Mouse (Mus musculus): Measurements from ENCODE around the gene Resp18. TPM values are rescaled to one million over a fixed set of nuclear protein-coding genes. Genes with fewer than 3 reads are reported as not detected.

The Resp18 gene
- polyA plus RNA-seq, 1 experiment from 2014 or later = 13.4 TPM

- H3K27ac ChIP-seq (ENCODE audit: low read depth) = no peak overlapping the region
- DNase-seq (ENCODE audit: low spot score) = no peak
- no peak overlapping the region for H3K4me2 ChIP-seq (ENCODE audit: low read length)
- ATAC-seq (replicated peaks; ENCODE audit: low FRiP score, low TSS enrichment, low read depth) = no peak
- no peak overlapping the region for H3K4me3 ChIP-seq (ENCODE audit: low read depth, low read length)
- H3K9me3 ChIP-seq (ENCODE audit: control insufficient read depth, low read length) = no peaks in the 10 kb centered on the region
- H3K9ac ChIP-seq (ENCODE audit: low read length) = no peak overlapping the region
- no peaks in the 10 kb centered on the region for H3K36me3 ChIP-seq (ENCODE audit: control insufficient read depth, insufficient read depth, low read length)
- 14% methylated on average over 7 of the region's 7 CpGs for WGBS
- H3K4me1 ChIP-seq (replicated peaks; ENCODE audit: control insufficient read depth, insufficient read depth, low read length) = peaks cover 9% of the 10 kb centered on the region
- H3K27me3 ChIP-seq (replicated peaks; ENCODE audit: control insufficient read depth, insufficient read depth, low read length) = no peaks in the 10 kb centered on the region
These were observed 11.2 kb upstream of the Resp18 start for GRCm38 (mm10) chr1:75289376-75289775.

GRCm38 (mm10) chr1:75284911-75285310, 6.7 kb upstream of the Resp18 start:
- ATAC-seq (replicated peaks; ENCODE audit: low FRiP score, low TSS enrichment, low read depth) = no peak
- no peak overlapping the region for H3K27ac ChIP-seq (ENCODE audit: low read depth)
- WGBS = 92% methylated on average over 7 of the region's 7 CpGs

GRCm38 (mm10) chr1:75283017-75283416, 4.8 kb upstream of the Resp18 start:
- Histone ChIP-seq H3K4me3 (ENCODE audit: low read depth, low read length) (no peak overlapping the region), H3K4me1 (replicated peaks; ENCODE audit: control insufficient read depth, insufficient read depth, low read length) (no peaks in the 10 kb centered on the region), H3K27me3 (replicated peaks; ENCODE audit: control insufficient read depth, insufficient read depth, low read length) (peaks cover 11% of the 10 kb centered on the region), H3K36me3 (ENCODE audit: control insufficient read depth, insufficient read depth, low read length) (no peaks in the 10 kb centered on the region), H3K27ac (ENCODE audit: low read depth) (no peak overlapping the region), H3K9me3 (ENCODE audit: control insufficient read depth, low read length) (0 out of 2 replicates have a peak, but pooled peaks cover 4% of the 10 kb centered on the region), H3K9ac (ENCODE audit: low read length) (no peak overlapping the region), H3K4me2 (ENCODE audit: low read length) (no peak overlapping the region)
- WGBS = 78% methylated on average over 5 of the region's 5 CpGs
- no peak for DNase-seq (ENCODE audit: low spot score)
- no peak for ATAC-seq (replicated peaks; ENCODE audit: low FRiP score, low TSS enrichment, low read depth)

More at GRCm38 (mm10) chr1:75284911-75285310, 6.7 kb upstream of the Resp18 start:
- Histone ChIP-seq H3K36me3 (ENCODE audit: control insufficient read depth, insufficient read depth, low read length) (no peaks in the 10 kb centered on the region), H3K27me3 (replicated peaks; ENCODE audit: control insufficient read depth, insufficient read depth, low read length) (no peaks in the 10 kb centered on the region), H3K4me3 (ENCODE audit: low read depth, low read length) (no peak overlapping the region), H3K4me1 (replicated peaks; ENCODE audit: control insufficient read depth, insufficient read depth, low read length) (no peaks in the 10 kb centered on the region), H3K9me3 (ENCODE audit: control insufficient read depth, low read length) (0 out of 2 replicates have a peak, but pooled peaks cover 4% of the 10 kb centered on the region), H3K9ac (ENCODE audit: low read length) (no peak overlapping the region), H3K4me2 (ENCODE audit: low read length) (no peak overlapping the region)
- DNase-seq (ENCODE audit: low spot score) = no peak

GRCm38 (mm10) chr1:75277195-75278188, 723 bp downstream of the Resp18 start:
- peaks cover 18% of the 10 kb centered on the region for H3K27me3 ChIP-seq (replicated peaks; ENCODE audit: control insufficient read depth, insufficient read depth, low read length)
- DNase-seq (ENCODE audit: low spot score) = peak; percentile 88
- no peak overlapping the region for H3K4me3 ChIP-seq (ENCODE audit: low read depth, low read length)
- 7% methylated on average over 23 of the region's 23 CpGs for WGBS
- no peak overlapping the region for H3K4me2 ChIP-seq (ENCODE audit: low read length)
- no peak overlapping the region for H3K27ac ChIP-seq (ENCODE audit: low read depth)
- no peak overlapping the region for H3K9ac ChIP-seq (ENCODE audit: low read length)
- no peak for ATAC-seq (replicated peaks; ENCODE audit: low FRiP score, low TSS enrichment, low read depth)
- H3K4me1 ChIP-seq (replicated peaks; ENCODE audit: control insufficient read depth, insufficient read depth, low read length) = no peaks in the 10 kb centered on the region
- H3K36me3 ChIP-seq (ENCODE audit: control insufficient read depth, insufficient read depth, low read length) = no peaks in the 10 kb centered on the region
- H3K9me3 ChIP-seq (ENCODE audit: control insufficient read depth, low read length) = 0 out of 2 replicates have a peak, but pooled peaks cover 4% of the 10 kb centered on the region

- H3K4me3 ChIP-seq (ENCODE audit: low read depth, low read length) = 0 out of 2 replicates have a peak within 1 kb of the TSS, but pooled peaks have one; percentile 4
- H3K4me2 ChIP-seq (ENCODE audit: low read length) = peak within 1 kb of the TSS; percentile 11
- no peak within 1 kb of the TSS for H3K27ac ChIP-seq (ENCODE audit: low read depth)
- no peaks in the 10 kb centered on the region for H3K36me3 ChIP-seq (ENCODE audit: control insufficient read depth, insufficient read depth, low read length)
- no peak within 1 kb of the TSS for H3K9ac ChIP-seq (ENCODE audit: low read length)
- H3K9me3 ChIP-seq (ENCODE audit: control insufficient read depth, low read length) = no peaks in the 10 kb centered on the region
- no peak for ATAC-seq (replicated peaks; ENCODE audit: low FRiP score, low TSS enrichment, low read depth)
- WGBS = 11% methylated on average over 30 of the region's 32 CpGs
- peaks cover 52% of the 10 kb centered on the region for H3K27me3 ChIP-seq (replicated peaks; ENCODE audit: control insufficient read depth, insufficient read depth, low read length)
- DNase-seq (ENCODE audit: low spot score) = no peak
- H3K4me1 ChIP-seq (replicated peaks; ENCODE audit: control insufficient read depth, insufficient read depth, low read length) = no peaks in the 10 kb centered on the region
These were observed 13.9 kb downstream of the Resp18 start, which contains the start of gene Ptprn for GRCm38 (mm10) chr1:75264091-75264880. TSS of gene Ptprn (minus strand) at chr1:75264502.

- H3K36me3 ChIP-seq (ENCODE audit: control insufficient read depth, insufficient read depth, low read length) = no peaks in the 10 kb centered on the region
- DNase-seq (ENCODE audit: low spot score) (peak; percentile 92), ATAC-seq (replicated peaks; ENCODE audit: low FRiP score, low TSS enrichment, low read depth) (0 out of 2 replicates have a peak, but pooled peaks have one; percentile 58)
- H3K27me3 ChIP-seq (replicated peaks; ENCODE audit: control insufficient read depth, insufficient read depth, low read length) = peaks cover 49% of the 10 kb centered on the region
- H3K4me1 ChIP-seq (replicated peaks; ENCODE audit: control insufficient read depth, insufficient read depth, low read length) = no peaks in the 10 kb centered on the region
- peak overlapping the region; percentile 11 for H3K4me2 ChIP-seq (ENCODE audit: low read length)
- no peak overlapping the region for H3K4me3 ChIP-seq (ENCODE audit: low read depth, low read length)
- H3K9me3 ChIP-seq (ENCODE audit: control insufficient read depth, low read length) = no peaks in the 10 kb centered on the region
- no peak overlapping the region for H3K27ac ChIP-seq (ENCODE audit: low read depth)
- H3K9ac ChIP-seq (ENCODE audit: low read length) = no peak overlapping the region
- WGBS = 2% methylated on average over 40 of the region's 40 CpGs
These were observed 15.0 kb downstream of the Resp18 start for GRCm38 (mm10) chr1:75262969-75263951.

- no peak overlapping the region for H3K4me3 ChIP-seq (ENCODE audit: low read depth, low read length)
- H3K9me3 ChIP-seq (ENCODE audit: control insufficient read depth, low read length) = no peaks in the 10 kb centered on the region
- peaks cover 43% of the 10 kb centered on the region for H3K27me3 ChIP-seq (replicated peaks; ENCODE audit: control insufficient read depth, insufficient read depth, low read length)
- no peak overlapping the region for H3K9ac ChIP-seq (ENCODE audit: low read length)
- H3K4me1 ChIP-seq (replicated peaks; ENCODE audit: control insufficient read depth, insufficient read depth, low read length) = no peaks in the 10 kb centered on the region
- no peak for DNase-seq (ENCODE audit: low spot score)
- H3K27ac ChIP-seq (ENCODE audit: low read depth) = no peak overlapping the region
- H3K36me3 ChIP-seq (ENCODE audit: control insufficient read depth, insufficient read depth, low read length) = no peaks in the 10 kb centered on the region
- ATAC-seq (replicated peaks; ENCODE audit: low FRiP score, low TSS enrichment, low read depth) = no peak
- no peak overlapping the region for H3K4me2 ChIP-seq (ENCODE audit: low read length)
These were observed 16.9 kb downstream of the Resp18 start for GRCm38 (mm10) chr1:75261278-75261677.

Measured in intestine, embryonic 14.5 days (tissue).